Mouse (Mus musculus): Measurements from ENCODE around the gene Btrc.

DNA sequence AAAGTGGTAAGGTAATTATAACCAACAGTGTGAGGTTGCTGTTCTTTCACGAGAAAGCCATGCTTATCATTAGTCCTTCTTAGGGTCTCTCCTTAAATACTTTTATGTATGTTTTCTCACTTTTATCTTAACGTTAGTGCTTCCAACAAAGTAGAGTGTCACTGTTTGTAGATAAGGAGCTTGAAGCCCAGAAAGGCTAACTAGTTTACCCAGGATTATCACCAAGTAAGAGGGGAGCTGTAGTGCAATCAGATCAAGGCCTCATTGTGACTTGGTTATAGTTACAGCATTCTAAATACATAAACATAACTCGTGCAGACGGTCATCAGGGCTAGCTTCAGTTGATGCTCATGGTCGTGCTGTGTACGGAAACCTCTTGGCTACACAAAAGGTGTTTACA lies 126.4 kb downstream of the Btrc start:
- TF ChIP-seq CTCF (IDR thresholded peaks at IDR 0.05; ENCODE audit: borderline replicate concordance, control insufficient read depth, extremely low read depth, insufficient read depth, low read length, poor library complexity): no peak
- no peak for TF ChIP-seq POLR2A (IDR thresholded peaks at IDR 0.05; ENCODE audit: control insufficient read depth, extremely low read depth, insufficient read depth, low read length, poor library complexity)

Measured in thymus, adult 2 months (tissue).